10 mouse cellular contexts compared by ENCODE assay signal in the genomic region with DNA sequence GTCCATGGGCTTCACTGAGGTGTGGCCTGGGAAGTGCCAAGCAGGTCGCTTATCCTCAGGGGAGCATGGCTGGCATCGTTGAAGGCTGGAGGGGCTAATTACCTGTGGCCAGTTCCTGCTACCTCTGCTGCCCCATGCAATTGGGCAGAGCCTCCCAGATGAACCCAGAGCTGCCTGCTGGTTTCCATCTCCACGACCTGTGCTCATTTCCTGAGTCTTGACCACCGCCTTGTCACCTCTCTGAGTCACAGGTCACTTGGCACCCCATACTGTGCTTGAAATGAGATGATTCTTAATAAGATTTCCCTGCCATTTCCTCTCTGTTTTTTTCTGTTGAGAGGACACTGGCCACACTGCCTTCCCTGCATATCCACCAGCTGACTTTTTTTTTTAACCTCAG. TPM values are rescaled to one million over a fixed set of nuclear protein-coding genes. Genes with fewer than 3 reads are reported as not detected.
DNase-seq lines count a peak whose midpoint lies in the region; ATAC-seq and TF ChIP-seq lines count a peak whose summit lies in the region.
"Had no signal": no experiment of that assay in that cellular context is flagged by ENCODE, and none has a peak within 500 bp of the region (broad histone marks: within the 10 kb centered on the region; RNA-seq: fewer than 3 reads in every experiment).

No protein-coding gene starts in this region.

- TF ChIP-seq CTCF in forebrain, postnatal 0 days (IDR thresholded peaks at IDR 0.05; ENCODE audit: low read depth), result no peak

- no peak for ATAC-seq in forebrain, postnatal 0 days
- no peak for ATAC-seq in heart, embryonic 11.5 days (replicated peaks; ENCODE audit: insufficient number of reproducible peaks, low FRiP score, low TSS enrichment)
- ATAC-seq in erythroid progenitor cell, adult 5-6 weeks (replicated peaks; ENCODE audit: low FRiP score, poor library complexity, severe bottlenecking), result no peak
- no peak for ATAC-seq in hindbrain, embryonic 16.5 days

- no peaks in the 10 kb centered on the region for H3K9me3 ChIP-seq in forebrain, embryonic 10.5 days
- H3K9me3 ChIP-seq in forebrain, postnatal 0 days (ENCODE audit: low read length), result no peaks in the 10 kb centered on the region
- H3K9me3 ChIP-seq in heart, embryonic 11.5 days (replicated peaks; ENCODE audit: control insufficient read depth, low read length), result no peaks in the 10 kb centered on the region
- no peaks in the 10 kb centered on the region for H3K9me3 ChIP-seq in hindbrain, embryonic 16.5 days (ENCODE audit: control insufficient read depth, low read length)
- H3K9me3 ChIP-seq in midbrain, embryonic 10.5 days (replicated peaks), result no peaks in the 10 kb centered on the region

- H3K27ac ChIP-seq in forebrain, embryonic 10.5 days, result 0 out of 2 replicates have a peak overlapping the region, but pooled peaks have one; percentile 6
- no peak overlapping the region for H3K27ac ChIP-seq in forebrain, postnatal 0 days (ENCODE audit: low read depth, low read length)
- peak overlapping the region; percentile 18; the same call in 1 of the 2 replicates for H3K27ac ChIP-seq in heart, embryonic 11.5 days (ENCODE audit: low read depth, low read length)
- no peak overlapping the region for H3K27ac ChIP-seq in hindbrain, embryonic 16.5 days (ENCODE audit: low read depth, low read length)
- H3K27ac ChIP-seq in midbrain, embryonic 10.5 days (replicated peaks), result no peak overlapping the region
- H3K27ac ChIP-seq: liver, embryonic 14.5 days had no signal

- H3K36me3 ChIP-seq in forebrain, embryonic 10.5 days (replicated peaks), result no peaks in the 10 kb centered on the region
- H3K36me3 ChIP-seq in forebrain, postnatal 0 days (ENCODE audit: insufficient read depth), result no peaks in the 10 kb centered on the region
- no peaks in the 10 kb centered on the region for H3K36me3 ChIP-seq in heart, embryonic 11.5 days (ENCODE audit: control insufficient read depth, insufficient read depth, low read length)
- no peaks in the 10 kb centered on the region for H3K36me3 ChIP-seq in hindbrain, embryonic 16.5 days (ENCODE audit: control insufficient read depth, insufficient read depth, low read length)
- H3K36me3 ChIP-seq in midbrain, embryonic 10.5 days, result no peaks in the 10 kb centered on the region

- no peak overlapping the region for H3K4me2 ChIP-seq in forebrain, postnatal 0 days (ENCODE audit: low read depth)
- no peak overlapping the region for H3K4me2 ChIP-seq in heart, embryonic 11.5 days
- no peak overlapping the region for H3K4me2 ChIP-seq in hindbrain, embryonic 16.5 days (ENCODE audit: low read length)

- peaks cover 66% of the 10 kb centered on the region for H3K4me1 ChIP-seq in forebrain, embryonic 10.5 days
- H3K4me1 ChIP-seq in forebrain, postnatal 0 days (ENCODE audit: insufficient read depth), result no peaks in the 10 kb centered on the region; the same call in 1 of the 2 replicates
- peaks cover 75% of the 10 kb centered on the region for H3K4me1 ChIP-seq in heart, embryonic 11.5 days (ENCODE audit: control insufficient read depth, insufficient read depth, low read length)
- peaks cover 37% of the 10 kb centered on the region for H3K4me1 ChIP-seq in hindbrain, embryonic 16.5 days (ENCODE audit: control insufficient read depth, insufficient read depth, low read depth, low read length)
- peaks cover 71% of the 10 kb centered on the region for H3K4me1 ChIP-seq in midbrain, embryonic 10.5 days

- WGBS in forebrain, embryonic 10.5 days, result 70% methylated on average over 4 of the region's 4 CpGs
- 78% methylated on average over 4 of the region's 4 CpGs for WGBS in forebrain, postnatal 0 days
- 52% methylated on average over 4 of the region's 4 CpGs for whole genome bisulfite sequencing in heart, embryonic 11.5 days (ENCODE audit: insufficient replicate concordance)
- 77% methylated on average over 4 of the region's 4 CpGs for WGBS in hindbrain, embryonic 16.5 days
- WGBS in midbrain, embryonic 10.5 days, result 67% methylated on average over 4 of the region's 4 CpGs

- DNase-seq in forebrain, embryonic 10.5 days (ENCODE audit: extremely low spot score, low spot score), result no peak
- no peak for DNase-seq in forebrain, postnatal 0 days
- DNase-seq in 3T3-L1 (ENCODE audit: low read depth, low spot score), result peak; percentile 82
- peak; percentile 75 for DNase-seq in kidney, postnatal 10 days
- no peak for DNase-seq in midbrain, embryonic 10.5 days (ENCODE audit: low spot score)
- DNase-seq: right cerebral cortex, adult 18-20 months had no signal

- no peaks in the 10 kb centered on the region for H3K27me3 ChIP-seq in forebrain, embryonic 10.5 days (ENCODE audit: poor library complexity, severe bottlenecking)
- H3K27me3 ChIP-seq in forebrain, postnatal 0 days (ENCODE audit: insufficient read depth, low read length), result no peaks in the 10 kb centered on the region
- H3K27me3 ChIP-seq in heart, embryonic 11.5 days (ENCODE audit: control insufficient read depth, insufficient read depth, low read length), result no peaks in the 10 kb centered on the region
- no peaks in the 10 kb centered on the region for H3K27me3 ChIP-seq in hindbrain, embryonic 16.5 days (replicated peaks; ENCODE audit: control insufficient read depth, insufficient read depth, low read length)
- no peaks in the 10 kb centered on the region for H3K27me3 ChIP-seq in midbrain, embryonic 10.5 days (ENCODE audit: low read depth, poor library complexity, severe bottlenecking)

- H3K4me3 ChIP-seq in forebrain, embryonic 10.5 days, result no peak overlapping the region
- no peak overlapping the region for H3K4me3 ChIP-seq in forebrain, postnatal 0 days (ENCODE audit: low read depth, low read length)
- no peak overlapping the region for H3K4me3 ChIP-seq in heart, embryonic 11.5 days (ENCODE audit: low read depth, low read length)
- H3K4me3 ChIP-seq in hindbrain, embryonic 16.5 days (ENCODE audit: low read length), result no peak overlapping the region
- no peak overlapping the region for H3K4me3 ChIP-seq in midbrain, embryonic 10.5 days

- no peak overlapping the region for H3K9ac ChIP-seq in forebrain, postnatal 0 days
- H3K9ac ChIP-seq in heart, embryonic 11.5 days (ENCODE audit: low read depth, low read length), result no peak overlapping the region
- H3K9ac ChIP-seq in hindbrain, embryonic 16.5 days (ENCODE audit: low read depth, low read length), result no peak overlapping the region
- H3K9ac ChIP-seq: liver, embryonic 14.5 days had no signal

RNA-seq across cellular contexts. Expression of gene Gramd4, which starts 22.4 kb away (rescaled TPM):
- polyA plus RNA-seq in forebrain, embryonic 10.5 days (2016; fragmentation: Nextera tagmentation; extraction: Ambion mirVana), result 13.9 and 16.2 TPM in 2 replicates
- 54.5 and 57.0 TPM in 2 replicates for total RNA-seq in forebrain, postnatal 0 days (2014; rRNA removed)
- 24.8 and 28.8 TPM in 2 replicates for polyA plus RNA-seq in forebrain, postnatal 0 days (2015; fragmentation: Nextera tagmentation; extraction: Ambion mirVana)
- 4.9 and 6.5 TPM in 2 replicates for polyA plus RNA-seq in heart, embryonic 11.5 days (2014; fragmentation: Nextera tagmentation; extraction: Ambion mirVana)
- total RNA-seq in erythroid progenitor cell, adult 5-6 weeks (2015; ENCODE audit: low replicate concordance), result 10.8 and 16.8 TPM in 2 replicates
- 18.9 and 37.5 TPM in 2 replicates for total RNA-seq in erythroid progenitor cell, adult 5-6 weeks (2017; ENCODE audit: low replicate concordance)
- polyA plus RNA-seq in hindbrain, embryonic 16.5 days (2015; fragmentation: Nextera tagmentation; extraction: Ambion mirVana), result 18.4 and 30.4 TPM in 2 replicates
- polyA plus RNA-seq in midbrain, embryonic 10.5 days (2016; fragmentation: Nextera tagmentation; extraction: Ambion mirVana), result 14.3 and 16.7 TPM in 2 replicates

RNA-seq across cellular contexts. Expression of gene Celsr1, which starts 46.3 kb away (rescaled TPM):
- 2.4 and 2.6 TPM in 2 replicates for polyA plus RNA-seq in forebrain, embryonic 10.5 days (2016; fragmentation: Nextera tagmentation; extraction: Ambion mirVana)
- 6.5 and 13.0 TPM in 2 replicates for total RNA-seq in forebrain, postnatal 0 days (2014; rRNA removed)
- 0.62 and 0.97 TPM in 2 replicates for polyA plus RNA-seq in forebrain, postnatal 0 days (2015; fragmentation: Nextera tagmentation; extraction: Ambion mirVana)
- 2.1 and 2.2 TPM in 2 replicates for polyA plus RNA-seq in heart, embryonic 11.5 days (2014; fragmentation: Nextera tagmentation; extraction: Ambion mirVana)
- total RNA-seq in erythroid progenitor cell, adult 5-6 weeks (2015; ENCODE audit: low replicate concordance), result 1.1 and 1.3 TPM in 2 replicates
- total RNA-seq in erythroid progenitor cell, adult 5-6 weeks (2017; ENCODE audit: low replicate concordance), result 0.30 and 0.39 TPM in 2 replicates
- 0.76 and 1.2 TPM in 2 replicates for polyA plus RNA-seq in hindbrain, embryonic 16.5 days (2015; fragmentation: Nextera tagmentation; extraction: Ambion mirVana)
- 3.4 and 3.6 TPM in 2 replicates for polyA plus RNA-seq in midbrain, embryonic 10.5 days (2016; fragmentation: Nextera tagmentation; extraction: Ambion mirVana)

Comparison
In these comparisons a context has a peak if more than half of its experiments do, and no peak if none do; other contexts are left out.
1. H3K27ac ChIP-seq: peak in forebrain, embryonic 10.5 days (single experiment) and heart, embryonic 11.5 days (single experiment); none in forebrain, postnatal 0 days (single experiment), hindbrain, embryonic 16.5 days (single experiment) and midbrain, embryonic 10.5 days (single experiment).
2. DNase-seq: peak in 3T3-L1 (single experiment) and kidney, postnatal 10 days (single experiment); none in forebrain, embryonic 10.5 days (single experiment), forebrain, postnatal 0 days (single experiment) and midbrain, embryonic 10.5 days (single experiment).